Mouse (Mus musculus) kidney, postnatal 0 days (tissue): ENCODE results near the gene 4930402H24Rik. TPM values are rescaled to one million over a fixed set of nuclear protein-coding genes. Genes with fewer than 3 reads are reported as not detected.
"Not testable (repeated sequence)": the region's sequence is repeated elsewhere in the genome, so short reads cannot be mapped to it uniquely, and the experiment has no call there.

Experiments
- ATAC-seq: fragments of 200-750 bp; cut with Nextera tagmentation; replicated peaks from 2 replicates; pipeline ENCODE4 v1.8.0; 2017; ENCODE audit warnings: low read depth, moderate number of reproducible peaks, moderate TSS enrichment, moderate library complexity; ENCODE audit not compliant: low FRiP score
- DNase-seq: peaks from one replicate; pipeline ENCODE4 v3.0.0-alpha.2; 2016; ENCODE audit warnings: low spot score
- H3K27ac ChIP-seq: fragments of 300-500 bp; sonication (generic); 2 replicates; pipeline ENCODE4 v1.5.1; 2014; ENCODE audit warnings: mild to moderate bottlenecking
- H3K27me3 ChIP-seq: fragments of 300-500 bp; sonication (generic); 2 replicates; pipeline ENCODE4 v1.6.1; 2014; ENCODE audit warnings: low read length, mixed read lengths; ENCODE audit not compliant: insufficient read depth
- H3K36me3 ChIP-seq: fragments of 300-500 bp; sonication (generic); 2 replicates; pipeline ENCODE4 v1.6.1; 2014; ENCODE audit warnings: low read length, mixed read lengths; ENCODE audit not compliant: insufficient read depth
- H3K4me1 ChIP-seq: fragments of 300-500 bp; sonication (generic); replicated peaks from 2 replicates; pipeline ENCODE4 v1.6.1; 2014; ENCODE audit warnings: antibody characterized with exemption, low read length, mixed read lengths; ENCODE audit not compliant: insufficient read depth
- H3K4me2 ChIP-seq: fragments of 300-500 bp; sonication (generic); 2 replicates; pipeline ENCODE4 v1.6.1; 2014; ENCODE audit warnings: mild to moderate bottlenecking, low read length, moderate library complexity, mixed read lengths
- H3K4me3 ChIP-seq: fragments of 300-500 bp; sonication (generic); replicated peaks from 2 replicates; pipeline ENCODE4 v1.5.1; 2014; ENCODE audit warnings: low read depth, low read length
- H3K9ac ChIP-seq: fragments of 300-500 bp; sonication (generic); 2 replicates; pipeline ENCODE4 v1.6.1; 2014; ENCODE audit warnings: low read depth, low read length
- H3K9me3 ChIP-seq: fragments of 300-500 bp; sonication (generic); replicated peaks from 2 replicates; pipeline ENCODE4 v1.6.1; 2016; ENCODE audit warnings: low read length, inconsistent platforms, mixed read lengths
- CTCF ChIP-seq: IDR thresholded peaks from 2 replicates; pipeline ENCODE4 v1.5.1; 2016; ENCODE audit warnings: antibody characterized with exemption, low read depth, mild to moderate bottlenecking, moderate library complexity
- WGBS: fragments of 180-500 bp; shearing (Covaris S2); extraction: QIAGEN DNeasy Blood & Tissue Kit; methylation state at CpG from one replicate; pipeline ENCODE4 v1.1.7; 2014; 5-methylcytosine and 5-hydroxymethylcytosine counted together
- polyA plus RNA-seq: library from polyadenylated mRNA; unstranded; fragments of >200 nt; fragmentation: Nextera tagmentation; extraction: Ambion mirVana; gene quantifications from 2 replicates; pipeline ENCODE4 v1.2.1, GENCODE M21; 2015

4930402H24Rik gene
- polyA plus RNA-seq, 1 experiment from 2014 or later: 19.2 TPM

DNA sequence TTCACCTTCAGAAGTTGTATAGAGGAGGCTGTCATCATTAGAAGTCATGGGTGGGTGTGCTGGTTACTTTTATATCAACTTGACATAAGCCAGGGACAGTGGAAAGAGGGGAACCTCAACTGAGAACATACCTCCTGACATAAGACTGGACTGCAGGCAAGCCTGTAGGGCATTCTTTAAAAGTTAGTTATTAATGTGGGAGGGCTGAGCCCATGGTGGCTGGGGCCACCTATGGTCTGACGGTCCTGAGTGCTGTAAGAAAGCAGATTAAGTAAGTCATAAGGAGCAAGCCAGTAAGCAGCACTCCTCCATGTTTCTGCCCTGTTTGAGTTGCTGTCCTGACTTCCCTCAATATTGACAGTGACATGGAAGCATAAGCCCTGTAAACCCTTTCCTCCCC lies 77.5 kb downstream of the 4930402H24Rik start:
- ATAC-seq (no peak), DNase-seq (no peak)
- 75% methylated on average over 1 of the region's 1 CpGs for WGBS

GRCm38 (mm10) chr2:130828066-130828465 lies 78.1 kb downstream of the 4930402H24Rik start:
- H3K9ac ChIP-seq, H3K9me3 ChIP-seq, H3K27me3 ChIP-seq, ATAC-seq, H3K36me3 ChIP-seq, H3K27ac ChIP-seq, H3K4me3 ChIP-seq, DNase-seq, H3K4me2 ChIP-seq, H3K4me1 ChIP-seq: not testable (repeated sequence)
- 86% methylated on average over 3 of the region's 3 CpGs for WGBS

More for the DNA sequence above, 77.5 kb downstream of the 4930402H24Rik start:
- no peak overlapping the region for H3K27ac ChIP-seq
- no peak overlapping the region for H3K9ac ChIP-seq
- H3K4me1 ChIP-seq: no peaks in the 10 kb centered on the region
- H3K4me3 ChIP-seq: no peak overlapping the region
- no peaks in the 10 kb centered on the region for H3K27me3 ChIP-seq
- TF ChIP-seq CTCF: no peak
- no peaks in the 10 kb centered on the region for H3K36me3 ChIP-seq
- H3K4me2 ChIP-seq: no peak overlapping the region
- H3K9me3 ChIP-seq: no peaks in the 10 kb centered on the region

- H3K4me3 ChIP-seq: no peak overlapping the region
- no peak overlapping the region for H3K9ac ChIP-seq
- H3K4me2 ChIP-seq: no peak overlapping the region
- H3K4me1 ChIP-seq: no peaks in the 10 kb centered on the region
- DNase-seq (peak; percentile 24), ATAC-seq (no peak; the same call in 1 of the 2 replicates)
- no peaks in the 10 kb centered on the region for H3K27me3 ChIP-seq
- H3K36me3 ChIP-seq: no peaks in the 10 kb centered on the region
- peak overlapping the region; percentile 26; the same call in 1 of the 2 replicates for H3K27ac ChIP-seq
- no peaks in the 10 kb centered on the region for H3K9me3 ChIP-seq
- no peak for TF ChIP-seq CTCF
- WGBS: 64% methylated on average over 2 of the region's 2 CpGs
Observed at GRCm38 (mm10) chr2:130827410-130827809, 78.8 kb downstream of the 4930402H24Rik start.

DNA sequence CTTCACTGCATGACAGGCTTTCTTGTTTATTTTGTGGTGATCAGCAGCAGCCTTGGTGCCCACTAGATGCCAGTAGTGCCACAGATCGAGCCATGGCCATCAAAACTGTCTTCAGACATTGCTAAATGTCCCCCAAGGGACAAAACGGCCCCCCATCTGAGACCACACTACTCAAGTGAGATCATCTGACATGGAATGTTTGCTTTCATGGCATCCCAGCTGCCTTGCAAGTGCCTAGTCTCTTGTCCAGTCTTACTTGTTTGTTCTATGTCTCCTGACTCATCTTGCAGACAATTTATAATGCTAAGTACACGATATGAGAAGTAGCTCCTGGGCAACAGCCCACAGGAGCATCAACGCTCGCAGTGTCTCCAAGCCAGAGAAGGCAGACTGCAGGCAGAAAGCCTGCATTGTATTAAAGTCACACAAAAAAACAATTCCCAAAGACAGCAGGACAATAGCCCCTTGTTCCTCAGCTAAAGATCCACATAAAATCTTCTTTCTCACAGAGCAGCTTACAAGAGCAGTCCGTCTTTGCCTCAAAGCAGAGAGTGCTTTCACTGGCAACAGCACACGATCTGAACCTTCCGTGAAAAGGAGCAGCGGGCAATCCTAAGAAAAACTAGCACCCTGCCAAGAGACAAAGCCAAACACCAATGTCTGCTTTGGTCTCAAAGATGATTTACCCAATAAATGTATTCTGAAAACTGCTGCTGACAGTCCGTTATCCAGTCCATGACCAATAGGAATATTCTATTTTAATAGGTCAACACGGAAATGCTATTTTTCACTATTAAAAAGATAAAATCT lies 87.2 kb downstream of the 4930402H24Rik start:
- Histone ChIP-seq H3K9ac (no peak overlapping the region), H3K36me3 (0 out of 2 replicates have a peak, but pooled peaks cover 10% of the 10 kb centered on the region), H3K4me3 (no peak overlapping the region), H3K27me3 (no peaks in the 10 kb centered on the region), H3K4me1 (no peaks in the 10 kb centered on the region), H3K27ac (no peak overlapping the region), H3K9me3 (no peaks in the 10 kb centered on the region), H3K4me2 (no peak overlapping the region)
- DNase-seq (peak; percentile 11), ATAC-seq (no peak)
- 72% methylated on average over 11 of the region's 11 CpGs for WGBS
- peak; percentile 63 for TF ChIP-seq CTCF

GRCm38 (mm10) chr2:130817865-130818264 lies 88.3 kb downstream of the 4930402H24Rik start:
- DNase-seq (no peak), ATAC-seq (no peak)
- Histone ChIP-seq H3K27me3 (no peaks in the 10 kb centered on the region), H3K27ac (no peak overlapping the region), H3K36me3 (0 out of 2 replicates have a peak, but pooled peaks cover 17% of the 10 kb centered on the region), H3K9ac (no peak overlapping the region), H3K9me3 (no peaks in the 10 kb centered on the region), H3K4me1 (no peaks in the 10 kb centered on the region), H3K4me3 (no peak overlapping the region), H3K4me2 (no peak overlapping the region)
- TF ChIP-seq CTCF: no peak
- WGBS: 86% methylated on average over 1 of the region's 1 CpGs

DNA sequence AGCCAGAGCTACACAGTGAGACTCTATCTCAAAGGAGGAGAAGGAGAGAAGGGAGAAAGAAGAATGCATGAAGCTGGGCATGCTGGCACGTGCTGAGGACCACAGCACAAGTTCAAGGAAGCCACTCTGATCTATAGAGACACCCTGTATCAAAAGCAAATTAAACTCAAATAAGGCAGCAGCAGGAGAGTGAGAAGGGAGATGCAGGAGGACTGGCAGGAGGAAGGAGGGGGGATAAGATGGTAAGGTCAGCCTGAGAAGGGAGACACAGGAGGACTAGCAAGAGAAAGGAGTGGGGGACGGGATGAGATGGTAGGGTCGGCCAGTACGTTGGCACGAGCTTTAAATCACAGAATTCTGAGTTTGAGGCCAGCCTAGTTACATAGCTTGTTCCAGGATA lies 90.0 kb downstream of the 4930402H24Rik start:
- DNase-seq (no peak), ATAC-seq (no peak)
- no peak overlapping the region for H3K4me2 ChIP-seq
- H3K4me3 ChIP-seq: no peak overlapping the region
- peaks cover 24% of the 10 kb centered on the region for H3K36me3 ChIP-seq
- no peak overlapping the region for H3K27ac ChIP-seq
- H3K4me1 ChIP-seq: no peaks in the 10 kb centered on the region
- H3K9me3 ChIP-seq: no peaks in the 10 kb centered on the region
- TF ChIP-seq CTCF: no peak
- 87% methylated on average over 5 of the region's 5 CpGs for WGBS
- no peak overlapping the region for H3K9ac ChIP-seq
- no peaks in the 10 kb centered on the region for H3K27me3 ChIP-seq
